Mouse (Mus musculus) lung, embryonic 14.5 days (tissue): ENCODE data around the gene Pcbp3. TPM values are rescaled to one million over a fixed set of nuclear protein-coding genes. Genes with fewer than 3 reads are reported as not detected.

ENCODE experiments used
- ATAC-seq: fragments of 200-750 bp; cut with Nextera tagmentation; 2 replicates; pipeline ENCODE4 v1.8.0; 2017; ENCODE audit warnings: mild to moderate bottlenecking, moderate TSS enrichment, moderate library complexity; ENCODE audit not compliant: insufficient read depth
- DNase-seq: peaks from one replicate; pipeline ENCODE4 v3.0.0-alpha.2; 2015
- H3K27ac ChIP-seq: fragments of 300-500 bp; sonication (generic); 2 replicates; pipeline ENCODE4 v1.5.1; 2014; ENCODE audit warnings: low read depth, mild to moderate bottlenecking, moderate library complexity
- H3K27me3 ChIP-seq: fragments of 300-500 bp; sonication (generic); 2 replicates; pipeline ENCODE4 v1.6.1; 2014; ENCODE audit warnings: low read length, control low read depth; ENCODE audit not compliant: insufficient read depth
- H3K36me3 ChIP-seq: fragments of 300-500 bp; sonication (generic); 2 replicates; pipeline ENCODE4 v1.6.1; 2014; ENCODE audit warnings: control low read depth; ENCODE audit not compliant: insufficient read depth
- H3K4me1 ChIP-seq: fragments of 300-500 bp; sonication (generic); 2 replicates; pipeline ENCODE4 v1.6.1; 2014; ENCODE audit warnings: antibody characterized with exemption, control low read depth; ENCODE audit not compliant: insufficient read depth
- H3K4me2 ChIP-seq: fragments of 300-500 bp; sonication (generic); 2 replicates; pipeline ENCODE4 v1.6.1; 2014; ENCODE audit warnings: mild to moderate bottlenecking
- H3K4me3 ChIP-seq: fragments of 300-500 bp; sonication (generic); 2 replicates; pipeline ENCODE4 v1.5.1; 2014; ENCODE audit warnings: low read depth, low read length
- H3K9ac ChIP-seq: fragments of 300-500 bp; sonication (generic); 2 replicates; pipeline ENCODE4 v1.6.1; 2014
- H3K9me3 ChIP-seq: fragments of 300-500 bp; sonication (generic); 2 replicates; pipeline ENCODE4 v1.6.1; 2016; ENCODE audit warnings: low read depth, low read length, control low read depth
- CTCF ChIP-seq: IDR thresholded peaks from 2 replicates; pipeline ENCODE4 v1.5.1; 2016; ENCODE audit warnings: antibody characterized with exemption, low read depth
- WGBS: fragments of 180-500 bp; shearing (Covaris S2); extraction: QIAGEN DNeasy Blood & Tissue Kit; methylation state at CpG from one replicate; pipeline ENCODE4 v1.1.7; 2014; 5-methylcytosine and 5-hydroxymethylcytosine counted together
- polyA plus RNA-seq: library from polyadenylated mRNA; unstranded; fragments of >200 nt; fragmentation: Nextera tagmentation; extraction: Ambion mirVana; gene quantifications from 2 replicates; pipeline ENCODE4 v1.2.1, GENCODE M21; 2014

The Pcbp3 gene
- polyA plus RNA-seq, 1 experiment from 2014 or later: 15.9 TPM

DNA sequence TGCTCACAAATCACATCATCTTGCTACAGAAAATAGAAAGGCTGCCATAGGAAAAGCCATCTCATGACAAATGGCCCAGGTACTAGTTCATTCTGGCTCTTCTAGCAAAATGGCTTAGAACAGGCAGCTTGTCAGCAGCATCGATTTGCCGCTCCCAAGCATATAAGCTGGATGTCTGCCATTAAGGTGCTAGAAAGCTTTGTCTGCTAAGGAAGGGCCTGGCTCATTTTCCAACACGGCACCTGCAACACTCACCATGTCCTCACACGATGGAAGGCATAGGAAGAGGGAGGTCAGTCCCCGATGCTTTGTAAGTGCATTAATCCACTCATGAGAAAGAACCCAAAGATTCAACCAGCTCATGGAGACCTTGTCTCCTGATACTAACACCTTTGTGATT, 182.5 kb downstream of the Pcbp3 start:
- H3K4me3 ChIP-seq: no peak overlapping the region
- ATAC-seq (no peak), DNase-seq (no peak)
- no peak for TF ChIP-seq CTCF
- H3K36me3 ChIP-seq: no peaks in the 10 kb centered on the region
- H3K4me2 ChIP-seq: no peak overlapping the region
- no peaks in the 10 kb centered on the region for H3K4me1 ChIP-seq
- no peak overlapping the region for H3K9ac ChIP-seq
- H3K27ac ChIP-seq: no peak overlapping the region
- H3K27me3 ChIP-seq: no peaks in the 10 kb centered on the region
- H3K9me3 ChIP-seq: no peaks in the 10 kb centered on the region
- 87% methylated on average over 5 of the region's 5 CpGs for WGBS

GRCm38 (mm10) chr10:76771624-76772023, 190.1 kb downstream of the Pcbp3 start:
- Histone ChIP-seq H3K4me2 (no peak overlapping the region), H3K4me1 (no peaks in the 10 kb centered on the region), H3K4me3 (no peak overlapping the region), H3K9me3 (no peaks in the 10 kb centered on the region), H3K27ac (no peak overlapping the region), H3K36me3 (no peaks in the 10 kb centered on the region), H3K9ac (no peak overlapping the region), H3K27me3 (no peaks in the 10 kb centered on the region)
- TF ChIP-seq CTCF: no peak
- ATAC-seq: no peak
- DNase-seq: no peak
- 89% methylated on average over 3 of the region's 3 CpGs for WGBS

GRCm38 (mm10) chr10:76771086-76771485, 190.6 kb downstream of the Pcbp3 start:
- no peaks in the 10 kb centered on the region for H3K36me3 ChIP-seq
- no peaks in the 10 kb centered on the region for H3K4me1 ChIP-seq
- DNase-seq (no peak), ATAC-seq (no peak)
- H3K9me3 ChIP-seq: no peaks in the 10 kb centered on the region
- H3K4me3 ChIP-seq: no peak overlapping the region
- no peak overlapping the region for H3K4me2 ChIP-seq
- H3K27me3 ChIP-seq: no peaks in the 10 kb centered on the region
- H3K27ac ChIP-seq: no peak overlapping the region
- no peak overlapping the region for H3K9ac ChIP-seq
- TF ChIP-seq CTCF: no peak
- 52% methylated on average over 5 of the region's 5 CpGs for WGBS

DNA sequence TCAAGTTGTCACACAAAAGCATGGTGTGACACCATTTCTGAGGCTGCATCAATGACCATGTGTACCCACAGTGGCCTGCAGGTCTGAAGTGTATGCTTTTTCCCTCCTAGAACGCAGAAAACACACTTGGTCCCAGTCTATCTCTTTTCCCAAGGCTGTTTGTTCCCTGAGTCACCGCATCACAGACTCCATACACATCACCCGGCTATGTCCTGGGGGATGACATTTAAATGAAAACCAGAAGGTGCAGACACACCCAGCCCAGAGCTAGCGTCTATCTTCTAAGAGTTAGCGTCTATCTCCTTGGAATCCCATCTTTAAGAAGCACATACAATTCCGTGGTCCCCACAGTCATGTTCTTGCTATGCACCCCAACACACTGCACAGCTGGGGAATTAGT, 192.1 kb downstream of the Pcbp3 start:
- no peaks in the 10 kb centered on the region for H3K4me1 ChIP-seq
- H3K4me3 ChIP-seq: no peak overlapping the region
- no peak for TF ChIP-seq CTCF
- H3K27me3 ChIP-seq: no peaks in the 10 kb centered on the region
- no peaks in the 10 kb centered on the region for H3K9me3 ChIP-seq
- ATAC-seq: no peak
- no peak overlapping the region for H3K9ac ChIP-seq
- no peak overlapping the region for H3K4me2 ChIP-seq
- no peak overlapping the region for H3K27ac ChIP-seq
- DNase-seq: no peak
- H3K36me3 ChIP-seq: 0 out of 2 replicates have a peak, but pooled peaks cover 5% of the 10 kb centered on the region
- WGBS: 79% methylated on average over 6 of the region's 6 CpGs

- no peak for DNase-seq
- Histone ChIP-seq H3K4me2 (no peak overlapping the region), H3K4me1 (no peaks in the 10 kb centered on the region), H3K9ac (no peak overlapping the region), H3K27ac (no peak overlapping the region), H3K9me3 (no peaks in the 10 kb centered on the region), H3K36me3 (0 out of 2 replicates have a peak, but pooled peaks cover 5% of the 10 kb centered on the region), H3K4me3 (no peak overlapping the region), H3K27me3 (no peaks in the 10 kb centered on the region)
- 57% methylated on average over 1 of the region's 1 CpGs for WGBS
- TF ChIP-seq CTCF: no peak
- no peak for ATAC-seq
Observed at GRCm38 (mm10) chr10:76766196-76766595, 195.5 kb downstream of the Pcbp3 start.

DNA sequence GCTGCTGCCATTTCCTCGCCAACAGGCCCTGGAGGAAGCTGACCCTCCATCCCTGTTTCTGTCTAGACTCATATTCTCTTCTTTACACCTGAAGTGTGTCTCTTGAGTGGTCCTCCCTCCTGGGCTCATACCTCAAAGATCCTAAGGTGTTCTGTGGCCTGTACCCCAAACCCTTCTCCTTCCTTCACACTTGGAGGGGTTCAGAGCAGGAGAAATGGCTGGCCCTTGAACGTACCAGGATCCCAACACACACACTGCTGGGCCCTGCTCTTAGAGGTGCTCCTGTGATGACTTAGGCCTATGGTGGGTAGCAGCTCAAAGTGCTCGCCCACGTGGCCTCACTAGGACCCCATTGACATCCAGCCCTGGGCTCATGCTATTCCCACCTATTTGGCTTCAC, 196.8 kb downstream of the Pcbp3 start:
- Histone ChIP-seq H3K27ac (no peak overlapping the region), H3K27me3 (no peaks in the 10 kb centered on the region), H3K4me1 (no peaks in the 10 kb centered on the region), H3K4me3 (no peak overlapping the region), H3K36me3 (0 out of 2 replicates have a peak, but pooled peaks cover 5% of the 10 kb centered on the region), H3K9ac (no peak overlapping the region), H3K4me2 (no peak overlapping the region), H3K9me3 (no peaks in the 10 kb centered on the region)
- TF ChIP-seq CTCF: no peak
- no peak for ATAC-seq
- WGBS: 90% methylated on average over 4 of the region's 4 CpGs
- DNase-seq: no peak

DNA sequence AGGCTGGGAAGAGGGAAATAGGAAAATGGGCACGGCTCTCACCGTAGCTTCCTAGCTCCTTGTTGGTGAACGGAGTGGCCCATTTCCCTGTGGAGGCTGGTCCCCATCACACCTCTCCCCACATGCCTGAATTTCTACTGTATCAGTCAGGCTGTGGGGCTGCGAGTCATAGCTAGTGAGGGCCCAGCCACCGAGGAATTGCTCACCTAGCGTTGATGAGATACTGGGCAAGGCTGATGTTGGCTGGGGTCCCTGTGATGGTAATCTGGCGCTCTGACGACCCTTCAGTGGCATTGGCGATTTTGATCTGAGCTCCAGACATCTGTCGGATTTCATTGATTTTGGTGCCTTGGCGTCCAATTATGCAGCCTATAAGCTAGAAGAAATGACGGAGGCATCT, 198.7 kb downstream of the Pcbp3 start:
- ATAC-seq: no peak
- Histone ChIP-seq H3K27ac (no peak overlapping the region), H3K27me3 (no peaks in the 10 kb centered on the region), H3K4me1 (no peaks in the 10 kb centered on the region), H3K4me3 (no peak overlapping the region), H3K9ac (no peak overlapping the region), H3K36me3 (0 out of 2 replicates have a peak, but pooled peaks cover 5% of the 10 kb centered on the region), H3K4me2 (no peak overlapping the region), H3K9me3 (no peaks in the 10 kb centered on the region)
- whole genome bisulfite sequencing: 89% methylated on average over 12 of the region's 12 CpGs
- no peak for TF ChIP-seq CTCF
- DNase-seq: no peak

DNA sequence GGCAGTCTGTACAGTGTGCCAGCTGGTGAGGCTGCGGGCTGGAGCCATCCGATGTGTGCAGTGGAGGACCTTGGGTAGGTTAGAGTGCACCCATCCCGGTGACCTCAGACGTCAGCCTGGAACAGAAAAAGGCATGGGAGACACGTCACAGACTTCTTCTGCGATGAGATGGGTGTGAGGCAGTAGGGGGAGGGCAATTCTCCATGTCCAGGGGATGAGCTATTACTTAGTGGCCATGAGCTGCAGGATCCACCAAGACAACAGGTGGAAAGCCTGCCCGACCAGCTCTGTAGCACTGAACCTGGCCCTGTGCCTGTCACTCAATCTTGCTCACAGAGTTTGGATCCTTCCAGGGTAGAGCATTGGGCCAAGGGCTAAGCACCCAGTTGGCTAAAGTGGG, 199.3 kb downstream of the Pcbp3 start:
- H3K4me2 ChIP-seq: no peak overlapping the region
- H3K27me3 ChIP-seq: no peaks in the 10 kb centered on the region
- H3K9me3 ChIP-seq: no peaks in the 10 kb centered on the region
- ATAC-seq: no peak
- H3K4me3 ChIP-seq: no peak overlapping the region
- no peak overlapping the region for H3K9ac ChIP-seq
- 0 out of 2 replicates have a peak, but pooled peaks cover 5% of the 10 kb centered on the region for H3K36me3 ChIP-seq
- TF ChIP-seq CTCF: no peak
- no peaks in the 10 kb centered on the region for H3K4me1 ChIP-seq
- WGBS: 76% methylated on average over 7 of the region's 7 CpGs
- no peak overlapping the region for H3K27ac ChIP-seq
- no peak for DNase-seq
